Mouse (Mus musculus) neural tube, embryonic 12.5 days (tissue): ENCODE results near the gene Slc17a5. TPM values are rescaled to one million over a fixed set of nuclear protein-coding genes. Genes with fewer than 3 reads are reported as not detected.

Experiments
- ATAC-seq: fragments of 200-750 bp; cut with Nextera tagmentation; 2 replicates; pipeline ENCODE4 v1.8.0; 2017; ENCODE audit warnings: low read depth, mild to moderate bottlenecking, moderate TSS enrichment, moderate library complexity; ENCODE audit not compliant: low FRiP score
- H3K27ac ChIP-seq: fragments of 300-500 bp; sonication (generic); 2 replicates; pipeline ENCODE4 v1.5.1; 2016
- H3K27me3 ChIP-seq: fragments of 300-500 bp; sonication (generic); replicated peaks from 2 replicates; pipeline ENCODE4 v1.6.1; 2016; ENCODE audit warnings: mild to moderate bottlenecking
- H3K36me3 ChIP-seq: fragments of 300-500 bp; sonication (generic); 2 replicates; pipeline ENCODE4 v1.6.1; 2016; ENCODE audit warnings: mild to moderate bottlenecking
- H3K4me1 ChIP-seq: fragments of 300-500 bp; sonication (generic); 2 replicates; pipeline ENCODE4 v1.6.1; 2016
- H3K4me2 ChIP-seq: fragments of 300-500 bp; sonication (generic); replicated peaks from 2 replicates; pipeline ENCODE4 v1.6.1; 2016; ENCODE audit warnings: mild to moderate bottlenecking
- H3K4me3 ChIP-seq: fragments of 300-500 bp; sonication (generic); 2 replicates; pipeline ENCODE4 v1.5.1; 2016
- H3K9ac ChIP-seq: fragments of 300-500 bp; sonication (generic); 2 replicates; pipeline ENCODE4 v1.6.1; 2016; ENCODE audit warnings: mild to moderate bottlenecking
- H3K9me3 ChIP-seq: fragments of 300-500 bp; sonication (generic); 2 replicates; pipeline ENCODE4 v1.6.1; 2016; ENCODE audit warnings: mild to moderate bottlenecking
- WGBS: fragments of 180-500 bp; shearing (Covaris S2); methylation state at CpG from one replicate; pipeline ENCODE4 v1.1.7; 2016; 5-methylcytosine and 5-hydroxymethylcytosine counted together
- polyA plus RNA-seq: library from polyadenylated mRNA; unstranded; fragments of >200 nt; fragmentation: Nextera tagmentation; extraction: Ambion mirVana; gene quantifications from 2 replicates; pipeline ENCODE4 v1.2.1, GENCODE M21; 2016

The Slc17a5 gene
- polyA plus RNA-seq, 1 experiment from 2014 or later, result 15.1 TPM

GRCm38 (mm10) chr9:78557041-78557440 lies 30.8 kb downstream of the Slc17a5 start:
- H3K9ac ChIP-seq, result no peak overlapping the region
- H3K36me3 ChIP-seq, result peaks cover 11% of the 10 kb centered on the region
- no peaks in the 10 kb centered on the region for H3K4me1 ChIP-seq
- H3K4me3 ChIP-seq, result no peak overlapping the region
- H3K27me3 ChIP-seq, result no peaks in the 10 kb centered on the region
- 96% methylated on average over 1 of the region's 1 CpGs for WGBS
- ATAC-seq, result no peak
- no peak overlapping the region for H3K4me2 ChIP-seq
- H3K9me3 ChIP-seq, result no peaks in the 10 kb centered on the region
- H3K27ac ChIP-seq, result no peak overlapping the region

DNA sequence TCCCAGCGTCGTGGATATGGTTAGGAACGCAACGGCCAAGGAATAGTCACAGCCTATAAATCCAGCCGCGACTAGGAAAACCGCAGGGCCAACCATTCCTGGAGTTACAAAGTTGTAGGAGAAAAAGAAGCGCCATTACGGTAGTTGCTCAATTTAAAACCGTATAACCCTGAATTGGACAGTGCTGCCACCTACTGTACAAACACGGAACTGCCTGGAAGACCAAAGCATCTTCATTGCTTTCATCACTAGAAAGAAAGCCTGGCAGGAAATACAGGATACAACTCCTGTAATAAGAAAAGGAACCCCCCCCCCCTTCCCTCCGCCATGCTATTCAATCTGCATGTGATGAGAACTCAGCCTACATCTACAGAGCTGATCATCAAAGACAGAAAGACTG lies 34.9 kb downstream of the Slc17a5 start:
- ATAC-seq, result 0 out of 2 replicates have a peak, but pooled peaks have one; percentile 56
- Histone ChIP-seq H3K36me3 (peaks cover 11% of the 10 kb centered on the region), H3K4me1 (no peaks in the 10 kb centered on the region), H3K9ac (no peak overlapping the region), H3K4me3 (no peak overlapping the region), H3K4me2 (no peak overlapping the region), H3K27me3 (no peaks in the 10 kb centered on the region), H3K27ac (no peak overlapping the region), H3K9me3 (no peaks in the 10 kb centered on the region)
- WGBS, result 44% methylated on average over 12 of the region's 12 CpGs

GRCm38 (mm10) chr9:78551761-78552160 lies 36.1 kb downstream of the Slc17a5 start:
- Histone ChIP-seq H3K9me3 (0 out of 2 replicates have a peak, but pooled peaks cover 3% of the 10 kb centered on the region), H3K4me3 (no peak overlapping the region), H3K4me1 (no peaks in the 10 kb centered on the region), H3K9ac (no peak overlapping the region), H3K36me3 (peaks cover 8% of the 10 kb centered on the region), H3K27me3 (no peaks in the 10 kb centered on the region), H3K4me2 (no peak overlapping the region), H3K27ac (no peak overlapping the region)
- no peak for ATAC-seq
- 76% methylated on average over 4 of the region's 4 CpGs for WGBS

GRCm38 (mm10) chr9:78547742-78548141 lies 40.1 kb downstream of the Slc17a5 start:
- no peak overlapping the region for H3K4me3 ChIP-seq
- no peaks in the 10 kb centered on the region for H3K27me3 ChIP-seq
- no peaks in the 10 kb centered on the region for H3K4me1 ChIP-seq
- WGBS, result 82% methylated on average over 12 of the region's 12 CpGs
- peaks cover 4% of the 10 kb centered on the region for H3K36me3 ChIP-seq
- 0 out of 2 replicates have a peak, but pooled peaks cover 3% of the 10 kb centered on the region for H3K9me3 ChIP-seq
- H3K4me2 ChIP-seq, result no peak overlapping the region
- ATAC-seq, result no peak
- no peak overlapping the region for H3K27ac ChIP-seq
- H3K9ac ChIP-seq, result no peak overlapping the region

GRCm38 (mm10) chr9:78546944-78547343 lies 40.9 kb downstream of the Slc17a5 start:
- Histone ChIP-seq H3K4me1 (no peaks in the 10 kb centered on the region), H3K9me3 (0 out of 2 replicates have a peak, but pooled peaks cover 3% of the 10 kb centered on the region), H3K4me3 (no peak overlapping the region), H3K36me3 (no peaks in the 10 kb centered on the region), H3K9ac (no peak overlapping the region), H3K27ac (no peak overlapping the region), H3K4me2 (no peak overlapping the region), H3K27me3 (no peaks in the 10 kb centered on the region)
- 77% methylated on average over 7 of the region's 7 CpGs for WGBS
- no peak for ATAC-seq

DNA sequence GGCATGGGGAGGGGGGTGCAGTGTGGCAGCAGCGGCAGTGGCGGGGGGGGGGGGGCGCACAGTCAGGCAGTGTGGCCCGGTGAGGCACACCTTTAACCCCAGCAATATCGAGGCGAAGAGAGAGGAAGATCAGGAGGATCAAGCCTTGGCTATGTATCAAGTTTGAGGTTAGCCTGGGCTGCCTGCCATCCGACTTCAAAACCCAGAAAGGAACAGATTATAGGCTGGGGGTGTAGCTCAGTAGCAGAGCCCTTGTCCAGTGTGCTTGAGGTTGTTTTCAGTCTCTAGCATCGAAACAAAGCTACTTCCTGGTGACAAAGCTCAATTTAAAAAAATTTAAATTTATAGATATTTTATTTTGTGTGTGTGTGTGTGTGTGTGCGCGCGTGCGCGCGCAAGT lies 46.1 kb downstream of the Slc17a5 start:
- no peak for ATAC-seq
- Histone ChIP-seq H3K9me3 (no peaks in the 10 kb centered on the region), H3K36me3 (no peaks in the 10 kb centered on the region), H3K27me3 (no peaks in the 10 kb centered on the region), H3K27ac (no peak overlapping the region), H3K4me2 (no peak overlapping the region), H3K4me3 (no peak overlapping the region), H3K4me1 (no peaks in the 10 kb centered on the region), H3K9ac (no peak overlapping the region)
- 95% methylated on average over 14 of the region's 14 CpGs for WGBS

DNA sequence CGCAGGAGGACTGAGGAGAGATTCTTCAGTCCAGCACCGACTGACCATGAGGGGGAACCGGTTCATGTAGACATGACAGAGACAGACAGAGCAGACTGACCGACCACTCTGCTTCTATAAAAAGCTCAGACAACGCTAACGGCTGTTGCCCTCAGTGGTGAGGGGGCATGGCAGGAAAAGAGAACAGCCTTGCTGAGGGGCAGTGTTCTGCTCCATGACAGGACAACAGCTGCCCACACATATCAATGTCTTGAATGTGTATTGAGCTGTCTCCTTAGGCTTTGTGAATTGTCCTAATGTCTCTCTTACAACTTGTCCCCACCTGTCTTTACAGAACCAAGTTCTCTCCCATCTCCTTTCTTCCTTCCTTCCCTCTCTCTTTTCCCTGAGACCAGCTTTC lies 49.4 kb downstream of the Slc17a5 start:
- Histone ChIP-seq H3K9ac (no peak overlapping the region), H3K27ac (no peak overlapping the region), H3K9me3 (no peaks in the 10 kb centered on the region), H3K4me1 (no peaks in the 10 kb centered on the region), H3K4me3 (no peak overlapping the region), H3K36me3 (no peaks in the 10 kb centered on the region), H3K27me3 (no peaks in the 10 kb centered on the region), H3K4me2 (no peak overlapping the region)
- ATAC-seq, result no peak
- WGBS, result 72% methylated on average over 6 of the region's 6 CpGs

- Histone ChIP-seq H3K9ac (no peak overlapping the region), H3K4me1 (no peaks in the 10 kb centered on the region), H3K36me3 (no peaks in the 10 kb centered on the region), H3K27me3 (no peaks in the 10 kb centered on the region), H3K4me2 (no peak overlapping the region), H3K4me3 (no peak overlapping the region), H3K27ac (no peak overlapping the region), H3K9me3 (no peaks in the 10 kb centered on the region)
- 91% methylated on average over 9 of the region's 9 CpGs for WGBS
- no peak for ATAC-seq
Observed at GRCm38 (mm10) chr9:78537154-78537873, 50.5 kb downstream of the Slc17a5 start.

DNA sequence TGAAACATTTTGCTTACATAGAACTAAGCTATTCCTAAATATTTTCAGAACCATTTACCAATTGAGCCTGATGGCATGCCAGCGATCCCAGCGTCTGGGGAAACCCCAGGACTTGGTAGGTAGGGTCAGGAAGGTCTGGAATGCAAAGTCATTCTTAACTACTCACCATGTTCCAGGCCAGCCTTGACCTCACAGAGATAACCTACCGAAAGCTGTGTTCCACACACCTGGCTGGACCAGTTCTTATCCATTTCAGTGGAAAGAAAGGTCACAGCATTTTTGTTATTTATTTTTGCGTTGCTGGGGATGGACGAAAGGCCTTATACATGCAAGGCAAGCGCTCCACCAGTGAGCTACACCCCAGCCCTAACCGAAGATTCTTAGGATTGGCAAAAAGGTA lies 53.2 kb downstream of the Slc17a5 start:
- no peaks in the 10 kb centered on the region for H3K4me1 ChIP-seq
- WGBS, result 94% methylated on average over 7 of the region's 7 CpGs

GRCm38 (mm10) chr9:78533296-78533935 lies 54.4 kb downstream of the Slc17a5 start:
- Histone ChIP-seq H3K9me3 (no peaks in the 10 kb centered on the region), H3K4me2 (no peak overlapping the region), H3K9ac (no peak overlapping the region), H3K27me3 (no peaks in the 10 kb centered on the region), H3K4me3 (no peak overlapping the region), H3K36me3 (no peaks in the 10 kb centered on the region), H3K4me1 (no peaks in the 10 kb centered on the region), H3K27ac (no peak overlapping the region)
- 84% methylated on average over 18 of the region's 18 CpGs for WGBS
- ATAC-seq, result no peak

More for the DNA sequence above, 53.2 kb downstream of the Slc17a5 start:
- no peak for ATAC-seq
- H3K36me3 ChIP-seq, result no peaks in the 10 kb centered on the region
- H3K27ac ChIP-seq, result no peak overlapping the region
- no peak overlapping the region for H3K9ac ChIP-seq
- H3K4me3 ChIP-seq, result no peak overlapping the region
- no peaks in the 10 kb centered on the region for H3K9me3 ChIP-seq
- H3K4me2 ChIP-seq, result no peak overlapping the region
- H3K27me3 ChIP-seq, result no peaks in the 10 kb centered on the region

GRCm38 (mm10) chr9:78532341-78532819 lies 55.5 kb downstream of the Slc17a5 start:
- Histone ChIP-seq H3K9ac (no peak overlapping the region), H3K9me3 (no peaks in the 10 kb centered on the region), H3K36me3 (no peaks in the 10 kb centered on the region), H3K4me3 (no peak overlapping the region), H3K4me1 (0 out of 2 replicates have a peak, but pooled peaks cover 4% of the 10 kb centered on the region), H3K4me2 (no peak overlapping the region), H3K27me3 (no peaks in the 10 kb centered on the region), H3K27ac (no peak overlapping the region)
- no peak for ATAC-seq
- 51% methylated on average over 9 of the region's 9 CpGs for WGBS

- Histone ChIP-seq H3K9ac (no peak overlapping the region), H3K4me1 (0 out of 2 replicates have a peak, but pooled peaks cover 4% of the 10 kb centered on the region), H3K4me2 (no peak overlapping the region), H3K9me3 (no peaks in the 10 kb centered on the region), H3K27me3 (no peaks in the 10 kb centered on the region), H3K27ac (no peak overlapping the region), H3K36me3 (no peaks in the 10 kb centered on the region), H3K4me3 (no peak overlapping the region)
- 61% methylated on average over 5 of the region's 5 CpGs for WGBS
- ATAC-seq, result no peak
Observed at GRCm38 (mm10) chr9:78531816-78532215, 56.0 kb downstream of the Slc17a5 start.
